Mouse (Mus musculus): ENCODE data around the gene Ltv1. TPM values are rescaled to one million over a fixed set of nuclear protein-coding genes. Genes with fewer than 3 reads are reported as not detected.
"Not testable (repeated sequence)": the region's sequence is repeated elsewhere in the genome, so short reads cannot be mapped to it uniquely, and the experiment has no call there.

Gene Ltv1
- polyA plus RNA-seq, 1 experiment from 2014 or later = 52.7 TPM

DNA sequence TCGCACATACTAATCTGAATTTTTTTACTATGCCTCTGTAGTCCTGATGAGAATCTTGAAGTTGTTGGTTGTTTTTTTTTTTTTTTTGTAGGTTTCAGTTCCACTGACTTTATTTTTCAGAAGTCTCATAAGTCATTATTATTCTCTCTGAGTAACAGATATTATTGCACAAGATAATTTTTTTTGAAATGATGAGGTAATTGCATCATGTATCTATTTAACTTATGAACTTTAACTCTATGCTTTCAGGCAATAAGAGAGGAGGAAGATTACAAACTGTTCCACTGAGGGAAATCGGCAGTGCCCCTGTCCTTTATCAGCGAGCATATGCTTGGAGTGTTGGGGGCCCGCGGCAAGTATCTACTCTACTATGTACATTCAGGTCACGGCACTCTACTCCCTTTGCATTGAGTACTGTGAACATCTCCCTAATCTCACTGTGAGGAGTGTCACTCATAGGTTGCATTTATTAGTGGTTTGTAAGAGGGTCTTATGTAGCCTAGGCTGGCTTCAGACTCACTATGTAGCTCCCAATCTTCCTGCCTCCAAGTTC lies 8.8 kb upstream of the Ltv1 start:
- no peak for ATAC-seq (replicated peaks; ENCODE audit: low FRiP score, low read depth)
- Histone ChIP-seq H3K4me2 (ENCODE audit: low read length) (no peak overlapping the region), H3K9me3 (replicated peaks; ENCODE audit: low read length) (no peaks in the 10 kb centered on the region), H3K9ac (ENCODE audit: low read depth, low read length) (no peak overlapping the region), H3K27ac (no peak overlapping the region), H3K4me3 (replicated peaks; ENCODE audit: low read depth, low read length) (no peak overlapping the region), H3K36me3 (ENCODE audit: insufficient read depth, low read length) (no peaks in the 10 kb centered on the region), H3K27me3 (ENCODE audit: insufficient read depth, low read length) (no peaks in the 10 kb centered on the region), H3K4me1 (replicated peaks; ENCODE audit: insufficient read depth, low read length) (no peaks in the 10 kb centered on the region)
- no peak for DNase-seq (ENCODE audit: low spot score)
- WGBS = 95% methylated on average over 6 of the region's 6 CpGs
- TF ChIP-seq CTCF (IDR thresholded peaks at IDR 0.05; ENCODE audit: low read depth) = no peak

DNA sequence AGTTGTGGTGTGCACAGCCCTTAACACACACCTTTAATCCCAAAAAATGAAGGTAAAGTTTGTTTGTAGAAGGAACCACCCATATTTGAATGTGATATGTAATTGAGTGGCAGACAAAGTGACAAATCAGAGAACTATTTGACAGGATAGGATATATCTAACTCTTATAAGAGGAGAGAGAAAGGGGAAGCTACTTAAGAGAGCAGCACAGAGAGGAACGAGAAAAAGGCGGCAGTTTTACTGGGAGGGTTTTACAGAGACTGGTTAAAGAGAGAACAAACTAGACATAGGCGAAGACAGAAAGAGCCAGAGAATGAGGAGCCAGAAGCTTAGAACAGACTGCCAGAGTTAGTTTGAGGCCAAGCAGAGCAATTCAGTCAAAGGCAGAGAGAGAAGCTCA lies 7.9 kb upstream of the Ltv1 start:
- H3K9me3 ChIP-seq (replicated peaks; ENCODE audit: low read length) = no peaks in the 10 kb centered on the region
- no peak overlapping the region for H3K4me2 ChIP-seq (ENCODE audit: low read length)
- DNase-seq (ENCODE audit: low spot score) = no peak
- H3K27me3 ChIP-seq (ENCODE audit: insufficient read depth, low read length) = no peaks in the 10 kb centered on the region
- H3K4me3 ChIP-seq (replicated peaks; ENCODE audit: low read depth, low read length) = no peak overlapping the region
- no peak for TF ChIP-seq CTCF (IDR thresholded peaks at IDR 0.05; ENCODE audit: low read depth)
- no peak overlapping the region for H3K9ac ChIP-seq (ENCODE audit: low read depth, low read length)
- H3K27ac ChIP-seq = no peak overlapping the region
- no peak for ATAC-seq (replicated peaks; ENCODE audit: low FRiP score, low read depth)
- H3K36me3 ChIP-seq (ENCODE audit: insufficient read depth, low read length) = no peaks in the 10 kb centered on the region
- H3K4me1 ChIP-seq (replicated peaks; ENCODE audit: insufficient read depth, low read length) = no peaks in the 10 kb centered on the region
- WGBS = 97% methylated on average over 3 of the region's 3 CpGs

DNA sequence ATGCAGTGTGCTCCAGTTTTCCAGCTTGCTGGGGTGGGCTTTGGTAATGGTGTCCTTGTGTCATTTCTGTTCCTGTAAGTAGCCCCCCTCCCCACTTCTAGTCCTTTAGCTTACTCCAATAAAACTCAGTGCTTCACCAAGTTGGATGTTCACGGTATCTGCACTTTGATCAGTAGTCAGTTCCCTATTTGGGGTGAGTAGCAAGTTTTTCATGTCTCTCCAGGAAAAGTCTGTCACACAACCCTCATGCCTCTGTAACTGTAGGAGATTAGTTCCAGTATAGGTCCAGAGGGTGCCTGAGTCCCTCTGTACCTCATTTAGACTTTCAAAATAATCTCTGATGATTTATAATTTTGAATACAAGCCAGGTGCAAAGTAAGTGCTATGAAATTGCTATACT lies 6.3 kb upstream of the Ltv1 start:
- Histone ChIP-seq H3K36me3 (ENCODE audit: insufficient read depth, low read length) (no peaks in the 10 kb centered on the region), H3K4me1 (replicated peaks; ENCODE audit: insufficient read depth, low read length) (no peaks in the 10 kb centered on the region), H3K9ac (ENCODE audit: low read depth, low read length) (no peak overlapping the region), H3K4me3 (replicated peaks; ENCODE audit: low read depth, low read length) (no peak overlapping the region), H3K27ac (no peak overlapping the region), H3K4me2 (ENCODE audit: low read length) (no peak overlapping the region), H3K9me3 (replicated peaks; ENCODE audit: low read length) (no peaks in the 10 kb centered on the region), H3K27me3 (ENCODE audit: insufficient read depth, low read length) (no peaks in the 10 kb centered on the region)
- ATAC-seq (replicated peaks; ENCODE audit: low FRiP score, low read depth) (no peak), DNase-seq (ENCODE audit: low spot score) (no peak)
- no peak for TF ChIP-seq CTCF (IDR thresholded peaks at IDR 0.05; ENCODE audit: low read depth)
- 94% methylated on average over 1 of the region's 1 CpGs for WGBS

DNA sequence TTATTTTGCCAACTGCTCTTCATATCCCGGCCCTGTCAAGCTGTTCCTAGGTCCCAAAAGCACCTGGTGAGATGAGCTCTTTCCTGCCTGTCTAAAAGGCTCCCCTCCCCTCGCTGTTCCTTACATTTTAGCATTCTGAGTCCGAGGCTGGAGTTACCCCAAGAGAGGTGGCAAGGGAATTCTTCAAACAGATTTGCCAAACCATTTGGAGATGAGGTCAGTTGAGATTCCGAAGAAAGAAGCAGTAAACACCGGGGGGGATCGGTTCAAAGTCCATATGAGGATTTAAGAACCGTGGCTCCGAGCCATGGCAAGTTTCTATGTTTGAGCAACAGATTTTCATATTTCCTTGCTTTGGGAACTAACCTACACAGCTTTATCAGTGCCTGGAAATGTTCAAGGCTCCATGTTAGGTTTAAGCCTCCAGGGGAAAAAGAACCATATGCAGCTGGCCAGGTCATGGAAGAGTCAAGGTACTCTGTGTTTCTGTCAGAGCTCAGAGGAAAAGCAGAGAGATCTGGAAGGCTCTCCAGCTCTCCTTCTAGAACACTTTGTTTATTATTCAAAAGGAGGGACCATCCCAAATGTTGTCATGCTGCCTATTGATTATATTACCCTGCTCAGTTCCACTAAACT lies 4.0 kb upstream of the Ltv1 start:
- H3K4me1 ChIP-seq (replicated peaks; ENCODE audit: insufficient read depth, low read length) = no peaks in the 10 kb centered on the region; the same call in 1 of the 2 replicates
- H3K27me3 ChIP-seq (ENCODE audit: insufficient read depth, low read length) = no peaks in the 10 kb centered on the region
- no peak overlapping the region for H3K4me2 ChIP-seq (ENCODE audit: low read length)
- ATAC-seq (replicated peaks; ENCODE audit: low FRiP score, low read depth) (no peak), DNase-seq (ENCODE audit: low spot score) (no peak)
- H3K9ac ChIP-seq (ENCODE audit: low read depth, low read length) = no peak overlapping the region
- no peak for TF ChIP-seq CTCF (IDR thresholded peaks at IDR 0.05; ENCODE audit: low read depth)
- no peak overlapping the region for H3K27ac ChIP-seq
- no peaks in the 10 kb centered on the region for H3K9me3 ChIP-seq (replicated peaks; ENCODE audit: low read length)
- H3K4me3 ChIP-seq (replicated peaks; ENCODE audit: low read depth, low read length) = no peak overlapping the region
- H3K36me3 ChIP-seq (ENCODE audit: insufficient read depth, low read length) = no peaks in the 10 kb centered on the region
- WGBS = 69% methylated on average over 8 of the region's 8 CpGs

- not testable (repeated sequence) for DNase-seq (ENCODE audit: low spot score); H3K4me1 ChIP-seq (replicated peaks; ENCODE audit: insufficient read depth, low read length)
- 90% methylated on average over 7 of the region's 7 CpGs for WGBS
Measured at GRCm38 (mm10) chr10:13193496-13193895, 528 bp upstream of the Ltv1 start.

DNA sequence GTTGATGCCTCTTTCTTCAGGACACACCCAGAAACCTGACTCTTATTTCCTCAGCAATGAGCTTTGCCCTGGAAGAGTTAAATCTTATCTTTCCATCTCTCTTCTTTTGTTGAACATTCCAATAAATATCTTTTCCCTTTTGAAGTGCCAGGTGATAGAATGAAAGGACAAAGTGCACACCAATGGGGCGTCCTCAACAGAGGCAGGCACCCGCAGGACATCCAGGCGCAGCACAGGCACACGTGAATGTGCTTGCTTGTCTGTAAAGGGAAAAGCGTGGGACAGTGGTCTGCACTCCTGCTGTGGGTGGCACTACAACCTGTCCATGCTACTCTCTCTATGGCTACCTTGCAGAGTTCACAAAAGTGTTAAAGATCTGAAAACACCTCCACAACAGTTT lies 3.1 kb downstream of the Ltv1 start:
- H3K36me3 ChIP-seq (ENCODE audit: insufficient read depth, low read length) = peaks cover 25% of the 10 kb centered on the region
- DNase-seq (ENCODE audit: low spot score) = no peak
- no peak for TF ChIP-seq CTCF (IDR thresholded peaks at IDR 0.05; ENCODE audit: low read depth)
- ATAC-seq (replicated peaks; ENCODE audit: low FRiP score, low read depth) = no peak
- no peak overlapping the region for H3K27ac ChIP-seq
- no peak overlapping the region for H3K4me2 ChIP-seq (ENCODE audit: low read length)
- no peak overlapping the region for H3K9ac ChIP-seq (ENCODE audit: low read depth, low read length)
- H3K27me3 ChIP-seq (ENCODE audit: insufficient read depth, low read length) = no peaks in the 10 kb centered on the region
- H3K4me3 ChIP-seq (replicated peaks; ENCODE audit: low read depth, low read length) = no peak overlapping the region
- no peaks in the 10 kb centered on the region for H3K9me3 ChIP-seq (replicated peaks; ENCODE audit: low read length)
- H3K4me1 ChIP-seq (replicated peaks; ENCODE audit: insufficient read depth, low read length) = no peaks in the 10 kb centered on the region; the same call in 1 of the 2 replicates
- 74% methylated on average over 5 of the region's 5 CpGs for WGBS

More at GRCm38 (mm10) chr10:13193496-13193895, 528 bp upstream of the Ltv1 start:
- not testable (repeated sequence) for H3K9me3 ChIP-seq (replicated peaks; ENCODE audit: low read length); H3K9ac ChIP-seq (ENCODE audit: low read depth, low read length); ATAC-seq (replicated peaks; ENCODE audit: low FRiP score, low read depth); H3K27ac ChIP-seq; H3K27me3 ChIP-seq (ENCODE audit: insufficient read depth, low read length)
- peaks cover 14% of the 10 kb centered on the region; the same call in 1 of the 2 replicates for H3K36me3 ChIP-seq (ENCODE audit: insufficient read depth, low read length)
- H3K4me2 ChIP-seq (ENCODE audit: low read length) = peak overlapping the region; percentile 87
- peak overlapping the region; percentile 95 for H3K4me3 ChIP-seq (replicated peaks; ENCODE audit: low read depth, low read length)

Measured in kidney, postnatal 0 days (tissue).